18 mouse cellular contexts compared by ENCODE assay signal in genomic region chr16:72976849-72977576, GRCm38 (mm10).
DNase-seq lines count a peak whose midpoint lies in the region; ATAC-seq lines count a peak whose summit lies in the region.
"Had no signal": no experiment of that assay in that cellular context is flagged by ENCODE, and none has a peak within 500 bp of the region (broad histone marks: within the 10 kb centered on the region; RNA-seq: fewer than 3 reads in every experiment).

No protein-coding gene starts in this region.

- no peaks in the 10 kb centered on the region for H3K9me3 ChIP-seq in kidney, embryonic 15.5 days (replicated peaks)
- H3K9me3 ChIP-seq in embryonic facial prominence, embryonic 12.5 days: no peaks in the 10 kb centered on the region
- no peaks in the 10 kb centered on the region for H3K9me3 ChIP-seq in hindbrain, embryonic 16.5 days (ENCODE audit: control insufficient read depth, low read length)
- no peaks in the 10 kb centered on the region for H3K9me3 ChIP-seq in neural tube, embryonic 12.5 days
- H3K9me3 ChIP-seq: forebrain, embryonic 10.5 days; limb, embryonic 12.5 days had no signal

- no peak overlapping the region for H3K27ac ChIP-seq in kidney, embryonic 15.5 days
- 0 out of 2 replicates have a peak overlapping the region, but pooled peaks have one; percentile 1 for H3K27ac ChIP-seq in embryonic facial prominence, embryonic 12.5 days
- H3K27ac ChIP-seq in hindbrain, embryonic 16.5 days (ENCODE audit: low read depth, low read length): no peak overlapping the region
- peak overlapping the region; percentile 26; the same call in 1 of the 2 replicates for H3K27ac ChIP-seq in neural tube, embryonic 12.5 days
- H3K27ac ChIP-seq: forebrain, embryonic 10.5 days; left cerebral cortex, adult 2 months; limb, embryonic 12.5 days; liver, embryonic 14.5 days had no signal

- no peaks in the 10 kb centered on the region for H3K27me3 ChIP-seq in kidney, embryonic 15.5 days
- no peaks in the 10 kb centered on the region for H3K27me3 ChIP-seq in embryonic facial prominence, embryonic 12.5 days
- H3K27me3 ChIP-seq in hindbrain, embryonic 16.5 days (replicated peaks; ENCODE audit: control insufficient read depth, insufficient read depth, low read length): no peaks in the 10 kb centered on the region
- H3K27me3 ChIP-seq in neural tube, embryonic 12.5 days (replicated peaks): no peaks in the 10 kb centered on the region

- 0 out of 2 replicates have a peak, but pooled peaks cover 5% of the 10 kb centered on the region for H3K4me1 ChIP-seq in kidney, embryonic 15.5 days
- peaks cover 9% of the 10 kb centered on the region for H3K4me1 ChIP-seq in embryonic facial prominence, embryonic 12.5 days
- H3K4me1 ChIP-seq in hindbrain, embryonic 16.5 days (ENCODE audit: control insufficient read depth, insufficient read depth, low read depth, low read length): no peaks in the 10 kb centered on the region
- H3K4me1 ChIP-seq in neural tube, embryonic 12.5 days: peaks cover 13% of the 10 kb centered on the region; the same call in 1 of the 2 replicates

- peaks cover 26% of the 10 kb centered on the region for H3K36me3 ChIP-seq in kidney, embryonic 15.5 days
- peaks cover 14% of the 10 kb centered on the region; the same call in 1 of the 2 replicates for H3K36me3 ChIP-seq in embryonic facial prominence, embryonic 12.5 days
- no peaks in the 10 kb centered on the region for H3K36me3 ChIP-seq in hindbrain, embryonic 16.5 days (ENCODE audit: control insufficient read depth, insufficient read depth, low read length)
- H3K36me3 ChIP-seq in neural tube, embryonic 12.5 days: no peaks in the 10 kb centered on the region

- no peak overlapping the region for H3K9ac ChIP-seq in kidney, embryonic 15.5 days
- no peak overlapping the region for H3K9ac ChIP-seq in embryonic facial prominence, embryonic 12.5 days
- no peak overlapping the region for H3K9ac ChIP-seq in hindbrain, embryonic 16.5 days (ENCODE audit: low read depth, low read length)
- H3K9ac ChIP-seq in neural tube, embryonic 12.5 days: no peak overlapping the region
- H3K9ac ChIP-seq: limb, embryonic 12.5 days; liver, embryonic 14.5 days had no signal

- no peak for DNase-seq in kidney, adult 8-10 months
- no peak for DNase-seq in cerebellum, adult 9-11 months
- no peak for DNase-seq in cerebellum, postnatal 36 days
- DNase-seq in heart, postnatal 36 days: no peak
- DNase-seq: B cell, adult 2 months; gastrocnemius, postnatal 36 days; kidney, adult 2 months; lung, postnatal 14 days; right cerebral cortex, postnatal 25 days had no signal

- intact Hi-C loops in heart, postnatal 36 days (cut with DNase I): no loop called here

- 51% methylated on average over 19 of the region's 19 CpGs for WGBS in kidney, embryonic 15.5 days
- WGBS in embryonic facial prominence, embryonic 12.5 days: 48% methylated on average over 19 of the region's 19 CpGs
- 51% methylated on average over 19 of the region's 19 CpGs for WGBS in hindbrain, embryonic 16.5 days
- 52% methylated on average over 19 of the region's 19 CpGs for WGBS in neural tube, embryonic 12.5 days

- ATAC-seq in kidney, embryonic 15.5 days (replicated peaks; ENCODE audit: low FRiP score): peak; percentile 55; the same call in 1 of the 2 replicates
- ATAC-seq in embryonic facial prominence, embryonic 12.5 days (ENCODE audit: insufficient number of reproducible peaks, insufficient read depth, low FRiP score, low TSS enrichment): no peak
- ATAC-seq in hindbrain, embryonic 16.5 days: peak; percentile 50; the same call in 1 of the 2 replicates
- ATAC-seq in neural tube, embryonic 12.5 days (ENCODE audit: low FRiP score, low read depth): peak; percentile 77

- H3K4me3 ChIP-seq in kidney, embryonic 15.5 days (replicated peaks): no peak overlapping the region
- no peak overlapping the region for H3K4me3 ChIP-seq in embryonic facial prominence, embryonic 12.5 days
- H3K4me3 ChIP-seq in hindbrain, embryonic 16.5 days (ENCODE audit: low read length): no peak overlapping the region
- H3K4me3 ChIP-seq in neural tube, embryonic 12.5 days: no peak overlapping the region
- H3K4me3 ChIP-seq: forebrain, embryonic 10.5 days; left cerebral cortex, adult 2 months; limb, embryonic 12.5 days had no signal

- H3K4me2 ChIP-seq in kidney, embryonic 15.5 days: 0 out of 2 replicates have a peak overlapping the region, but pooled peaks have one; percentile 14
- H3K4me2 ChIP-seq in embryonic facial prominence, embryonic 12.5 days (replicated peaks): no peak overlapping the region
- peak overlapping the region; percentile 28 for H3K4me2 ChIP-seq in hindbrain, embryonic 16.5 days (ENCODE audit: low read length)
- H3K4me2 ChIP-seq in neural tube, embryonic 12.5 days (replicated peaks): peak overlapping the region; percentile 40
- H3K4me2 ChIP-seq: heart, embryonic 11.5 days; limb, embryonic 12.5 days had no signal

Comparison
In these comparisons a context has a peak if more than half of its experiments do, and no peak if none do; other contexts are left out.
1. H3K27ac ChIP-seq: peak in embryonic facial prominence, embryonic 12.5 days (single experiment) and neural tube, embryonic 12.5 days (single experiment); none in kidney, embryonic 15.5 days (single experiment) and hindbrain, embryonic 16.5 days (single experiment).